Mouse (Mus musculus): ENCODE measurements at regions not wholly inside any gene's neighbourhood (a gene's known extent, or its start where the extent isn't known, plus 50 kb on each side); places are given as distances from the start of the nearest gene placed in this dataset.

- no peak overlapping the region for H3K4me3 ChIP-seq (ENCODE audit: low read depth, low read length)
- no peak overlapping the region for H3K27ac ChIP-seq (ENCODE audit: low read depth, low read length)
- no peak overlapping the region for H3K9ac ChIP-seq
- H3K4me1 ChIP-seq (ENCODE audit: insufficient read depth): no peaks in the 10 kb centered on the region
- H3K9me3 ChIP-seq (ENCODE audit: low read length): no peaks in the 10 kb centered on the region
- WGBS: 48% methylated on average over 3 of the region's 3 CpGs
- DNase-seq: no peak
- no peak for TF ChIP-seq CTCF (IDR thresholded peaks at IDR 0.05; ENCODE audit: low read depth)
- H3K36me3 ChIP-seq (ENCODE audit: insufficient read depth): no peaks in the 10 kb centered on the region
- no peak for ATAC-seq
- no peaks in the 10 kb centered on the region for H3K27me3 ChIP-seq (ENCODE audit: insufficient read depth, low read length)
- H3K4me2 ChIP-seq (ENCODE audit: low read depth): no peak overlapping the region
These were observed 124.9 kb upstream of the Dynlrb2 start for GRCm38 (mm10) chr8:116379851-116380250.

- no peaks in the 10 kb centered on the region for H3K27me3 ChIP-seq (ENCODE audit: insufficient read depth, low read length)
- TF ChIP-seq CTCF (IDR thresholded peaks at IDR 0.05; ENCODE audit: low read depth): no peak
- no peak for ATAC-seq
- H3K4me1 ChIP-seq (ENCODE audit: insufficient read depth): no peaks in the 10 kb centered on the region
- H3K36me3 ChIP-seq (ENCODE audit: insufficient read depth): no peaks in the 10 kb centered on the region
- H3K27ac ChIP-seq (ENCODE audit: low read depth, low read length): no peak overlapping the region
- no peak overlapping the region for H3K9ac ChIP-seq
- H3K4me3 ChIP-seq (ENCODE audit: low read depth, low read length): no peak overlapping the region
- 88% methylated on average over 5 of the region's 5 CpGs for WGBS
- no peak for DNase-seq
- no peaks in the 10 kb centered on the region for H3K9me3 ChIP-seq (ENCODE audit: low read length)
- H3K4me2 ChIP-seq (ENCODE audit: low read depth): no peak overlapping the region
These were observed 129.0 kb upstream of the Dynlrb2 start for GRCm38 (mm10) chr8:116375758-116376157.

- peak; percentile 44 for TF ChIP-seq CTCF (IDR thresholded peaks at IDR 0.05; ENCODE audit: low read depth)
- WGBS: 68% methylated on average over 4 of the region's 4 CpGs
- no peaks in the 10 kb centered on the region for H3K27me3 ChIP-seq (ENCODE audit: insufficient read depth, low read length)
- no peaks in the 10 kb centered on the region for H3K9me3 ChIP-seq (ENCODE audit: low read length)
- H3K4me2 ChIP-seq (ENCODE audit: low read depth): no peak overlapping the region
- no peak overlapping the region for H3K27ac ChIP-seq (ENCODE audit: low read depth, low read length)
- H3K4me3 ChIP-seq (ENCODE audit: low read depth, low read length): no peak overlapping the region
- H3K4me1 ChIP-seq (ENCODE audit: insufficient read depth): no peaks in the 10 kb centered on the region
- DNase-seq (no peak), ATAC-seq (no peak)
- H3K36me3 ChIP-seq (ENCODE audit: insufficient read depth): no peaks in the 10 kb centered on the region
- no peak overlapping the region for H3K9ac ChIP-seq
These were observed 131.7 kb upstream of the Dynlrb2 start for GRCm38 (mm10) chr8:116373063-116373462.

- TF ChIP-seq CTCF (IDR thresholded peaks at IDR 0.05; ENCODE audit: low read depth): no peak
- no peaks in the 10 kb centered on the region for H3K9me3 ChIP-seq (ENCODE audit: low read length)
- peak; percentile 78 for ATAC-seq
- 16% methylated on average over 3 of the region's 3 CpGs for WGBS
- peak; percentile 78 for DNase-seq
- no peaks in the 10 kb centered on the region for H3K4me1 ChIP-seq (ENCODE audit: insufficient read depth)
- no peak overlapping the region for H3K4me2 ChIP-seq (ENCODE audit: low read depth)
- no peaks in the 10 kb centered on the region for H3K36me3 ChIP-seq (ENCODE audit: insufficient read depth)
- no peaks in the 10 kb centered on the region for H3K27me3 ChIP-seq (ENCODE audit: insufficient read depth, low read length)
- H3K9ac ChIP-seq: no peak overlapping the region
- H3K4me3 ChIP-seq (ENCODE audit: low read depth, low read length): no peak overlapping the region
- no peak overlapping the region for H3K27ac ChIP-seq (ENCODE audit: low read depth, low read length)
These were observed 132.2 kb upstream of the Dynlrb2 start for GRCm38 (mm10) chr8:116372574-116372973.

- 75% methylated on average over 9 of the region's 9 CpGs for WGBS
- H3K36me3 ChIP-seq (ENCODE audit: insufficient read depth): no peaks in the 10 kb centered on the region
- H3K4me1 ChIP-seq (ENCODE audit: insufficient read depth): no peaks in the 10 kb centered on the region
- H3K4me3 ChIP-seq (ENCODE audit: low read depth, low read length): no peak overlapping the region
- no peak overlapping the region for H3K9ac ChIP-seq
- DNase-seq: no peak
- no peak for ATAC-seq
- no peaks in the 10 kb centered on the region for H3K9me3 ChIP-seq (ENCODE audit: low read length)
- TF ChIP-seq CTCF (IDR thresholded peaks at IDR 0.05; ENCODE audit: low read depth): no peak
- no peak overlapping the region for H3K4me2 ChIP-seq (ENCODE audit: low read depth)
- no peaks in the 10 kb centered on the region for H3K27me3 ChIP-seq (ENCODE audit: insufficient read depth, low read length)
- no peak overlapping the region for H3K27ac ChIP-seq (ENCODE audit: low read depth, low read length)
These were observed 132.7 kb upstream of the Dynlrb2 start for GRCm38 (mm10) chr8:116372056-116372455.

- peak; percentile 79 for ATAC-seq
- H3K9ac ChIP-seq: no peak overlapping the region
- H3K36me3 ChIP-seq (ENCODE audit: insufficient read depth): no peaks in the 10 kb centered on the region
- H3K27me3 ChIP-seq (ENCODE audit: insufficient read depth, low read length): no peaks in the 10 kb centered on the region
- no peak for TF ChIP-seq CTCF (IDR thresholded peaks at IDR 0.05; ENCODE audit: low read depth)
- no peak overlapping the region for H3K4me3 ChIP-seq (ENCODE audit: low read depth, low read length)
- H3K4me2 ChIP-seq (ENCODE audit: low read depth): no peak overlapping the region
- H3K9me3 ChIP-seq (ENCODE audit: low read length): no peaks in the 10 kb centered on the region
- DNase-seq: peak; percentile 29
- 10% methylated on average over 6 of the region's 6 CpGs for WGBS
- no peak overlapping the region for H3K27ac ChIP-seq (ENCODE audit: low read depth, low read length)
- H3K4me1 ChIP-seq (ENCODE audit: insufficient read depth): no peaks in the 10 kb centered on the region
These were observed 137.3 kb upstream of the Dynlrb2 start for GRCm38 (mm10) chr8:116367491-116367890.

- Histone ChIP-seq H3K9me3 (ENCODE audit: low read length) (no peaks in the 10 kb centered on the region), H3K4me1 (ENCODE audit: insufficient read depth) (no peaks in the 10 kb centered on the region), H3K27me3 (ENCODE audit: insufficient read depth, low read length) (no peaks in the 10 kb centered on the region), H3K4me3 (ENCODE audit: low read depth, low read length) (no peak overlapping the region), H3K4me2 (ENCODE audit: low read depth) (no peak overlapping the region), H3K9ac (no peak overlapping the region), H3K27ac (ENCODE audit: low read depth, low read length) (no peak overlapping the region), H3K36me3 (ENCODE audit: insufficient read depth) (no peaks in the 10 kb centered on the region)
- ATAC-seq: no peak
- no peak for TF ChIP-seq CTCF (IDR thresholded peaks at IDR 0.05; ENCODE audit: low read depth)
- WGBS: 91% methylated on average over 3 of the region's 3 CpGs
- DNase-seq: no peak
These were observed 138.1 kb upstream of the Dynlrb2 start for GRCm38 (mm10) chr8:116366706-116367105.

- WGBS: 74% methylated on average over 1 of the region's 1 CpGs
- no peaks in the 10 kb centered on the region for H3K27me3 ChIP-seq (ENCODE audit: insufficient read depth, low read length)
- no peaks in the 10 kb centered on the region for H3K9me3 ChIP-seq (ENCODE audit: low read length)
- no peak for TF ChIP-seq CTCF (IDR thresholded peaks at IDR 0.05; ENCODE audit: low read depth)
- no peaks in the 10 kb centered on the region for H3K4me1 ChIP-seq (ENCODE audit: insufficient read depth)
- no peak for ATAC-seq
- H3K27ac ChIP-seq (ENCODE audit: low read depth, low read length): no peak overlapping the region
- H3K36me3 ChIP-seq (ENCODE audit: insufficient read depth): no peaks in the 10 kb centered on the region
- DNase-seq: no peak
- no peak overlapping the region for H3K9ac ChIP-seq
- no peak overlapping the region for H3K4me3 ChIP-seq (ENCODE audit: low read depth, low read length)
- no peak overlapping the region for H3K4me2 ChIP-seq (ENCODE audit: low read depth)
These were observed 140.0 kb upstream of the Dynlrb2 start for GRCm38 (mm10) chr8:116364751-116365150.

All from forebrain, postnatal 0 days (tissue).